ENCODE assay signal across 9 mouse cellular contexts in the genomic region with DNA sequence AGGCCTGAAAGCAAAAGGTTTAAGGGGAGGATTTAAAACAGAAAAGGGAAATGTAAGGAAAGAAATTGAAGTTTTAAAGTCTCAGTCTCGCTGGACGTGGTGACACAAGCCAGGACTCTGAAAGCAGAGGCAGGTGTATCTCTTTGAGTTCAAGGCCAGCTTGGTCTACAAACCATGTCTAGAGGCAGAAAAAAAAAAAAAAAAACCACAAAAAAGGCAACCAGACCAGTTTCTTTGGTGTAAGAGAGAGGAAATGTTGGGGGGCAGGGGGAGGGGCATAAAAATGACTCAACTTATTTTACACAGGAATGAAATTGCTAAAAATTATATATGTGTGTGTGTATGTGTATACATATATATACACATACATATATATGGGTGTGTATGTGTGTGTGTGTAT. TPM values are rescaled to one million over a fixed set of nuclear protein-coding genes. Genes with fewer than 3 reads are reported as not detected.
DNase-seq lines count a peak whose midpoint lies in the region; ATAC-seq lines count a peak whose summit lies in the region.
"Had no signal": no experiment of that assay in that cellular context is flagged by ENCODE, and none has a peak within 500 bp of the region (broad histone marks: within the 10 kb centered on the region; RNA-seq: fewer than 3 reads in every experiment).

No protein-coding gene starts in this region.

- H3K4me1 ChIP-seq in heart, embryonic 14.5 days (ENCODE audit: control insufficient read depth in 2 of 2, insufficient read depth in 2 of 2, low read length in 2 of 2) = peaks cover 0 to 12% of the 10 kb centered on the region in 2 experiments; a peak in 3 of 4 replicates
- H3K4me1 ChIP-seq in embryonic facial prominence, embryonic 10.5 days = peaks cover 21% of the 10 kb centered on the region
- H3K4me1 ChIP-seq in limb, embryonic 13.5 days = peaks cover 19% of the 10 kb centered on the region

- H3K4me2 ChIP-seq in heart, embryonic 14.5 days (ENCODE audit: low read length) = peak overlapping the region; percentile 75; the same call in 1 of the 2 replicates
- H3K4me2 ChIP-seq in limb, embryonic 13.5 days (replicated peaks) = peak overlapping the region; percentile 73

- no peaks in the 10 kb centered on the region for H3K36me3 ChIP-seq in heart, embryonic 14.5 days (ENCODE audit: control insufficient read depth, insufficient read depth, low read length)
- H3K36me3 ChIP-seq in embryonic facial prominence, embryonic 10.5 days (replicated peaks) = no peaks in the 10 kb centered on the region
- no peaks in the 10 kb centered on the region for H3K36me3 ChIP-seq in limb, embryonic 13.5 days

- no peak overlapping the region for H3K27ac ChIP-seq in heart, embryonic 14.5 days (replicated peaks in 1 of 2; ENCODE audit: control insufficient read depth in 1 of 2, insufficient read depth in 1 of 2, low read depth in 2 of 2, low read length in 2 of 2)
- no peak overlapping the region for H3K27ac ChIP-seq in embryonic facial prominence, embryonic 10.5 days (replicated peaks)
- H3K27ac ChIP-seq in limb, embryonic 13.5 days = no peak overlapping the region

- no peak for ATAC-seq in heart, embryonic 14.5 days (ENCODE audit: insufficient number of reproducible peaks, insufficient read depth, low FRiP score, low read depth)
- no peak for ATAC-seq in limb, embryonic 13.5 days (ENCODE audit: low FRiP score, low read depth)

- no peak for DNase-seq in heart, adult 11 months
- DNase-seq in CD4-positive helper T cell, adult 2 months (ENCODE audit: low read depth, low spot score) = peak; percentile 26
- no peak for DNase-seq in embryonic facial prominence, embryonic 10.5 days (ENCODE audit: low spot score)
- no peak for DNase-seq in yolk sac, embryonic 10.5 days (ENCODE audit: low spot score)
- no peak for DNase-seq in adrenal gland, postnatal 14 days
- DNase-seq in left cerebral cortex, postnatal 4 days = no peak
- DNase-seq: cerebellum, adult 18-20 months had no signal

- no peak overlapping the region for H3K9ac ChIP-seq in heart, embryonic 14.5 days (ENCODE audit: low read length)
- H3K9ac ChIP-seq in limb, embryonic 13.5 days = no peak overlapping the region

- intact Hi-C loops in left cerebral cortex, postnatal 4 days (cut with DNase I) = loop anchor here (5.0 kb wide), 1 partner anchor 37 kb away; no protein-coding TSS in a partner anchor

- WGBS in heart, embryonic 14.5 days = 48% methylated on average over 2 of the region's 2 CpGs
- 57% methylated on average over 2 of the region's 2 CpGs for WGBS in embryonic facial prominence, embryonic 10.5 days
- 51% methylated on average over 2 of the region's 2 CpGs for WGBS in limb, embryonic 13.5 days

- H3K27me3 ChIP-seq in heart, embryonic 14.5 days (ENCODE audit: control insufficient read depth, insufficient read depth, low read length) = no peaks in the 10 kb centered on the region
- no peaks in the 10 kb centered on the region for H3K27me3 ChIP-seq in embryonic facial prominence, embryonic 10.5 days (replicated peaks; ENCODE audit: low read depth, poor library complexity, severe bottlenecking)
- no peaks in the 10 kb centered on the region for H3K27me3 ChIP-seq in limb, embryonic 13.5 days

- no peaks in the 10 kb centered on the region for H3K9me3 ChIP-seq in heart, embryonic 14.5 days (ENCODE audit: control insufficient read depth, low read length)
- H3K9me3 ChIP-seq in embryonic facial prominence, embryonic 10.5 days = no peaks in the 10 kb centered on the region
- H3K9me3 ChIP-seq in limb, embryonic 13.5 days = no peaks in the 10 kb centered on the region

- H3K4me3 ChIP-seq in heart, embryonic 14.5 days (ENCODE audit: control insufficient read depth in 1 of 2, insufficient read depth in 1 of 2, low read depth in 1 of 2, low read length in 2 of 2) = no peak overlapping the region
- H3K4me3 ChIP-seq in embryonic facial prominence, embryonic 10.5 days = peak overlapping the region; percentile 79
- peak overlapping the region; percentile 85 for H3K4me3 ChIP-seq in limb, embryonic 13.5 days

RNA-seq across cellular contexts. Expression of a gene that starts 1.3 kb away (rescaled TPM):
- 18.7 and 20.8 TPM in 2 replicates for polyA plus RNA-seq in heart, embryonic 14.5 days (2014; fragmentation: Nextera tagmentation; extraction: Ambion mirVana)
- 29.1 and 30.1 TPM in 2 replicates for polyA plus RNA-seq in embryonic facial prominence, embryonic 10.5 days (2016; fragmentation: Nextera tagmentation; extraction: Ambion mirVana)
- polyA plus RNA-seq in limb, embryonic 13.5 days (2015; fragmentation: Nextera tagmentation; extraction: Ambion mirVana) = 37.2 and 39.4 TPM in 2 replicates
- 24.2 and 24.7 TPM in 2 replicates for total RNA-seq in adrenal gland, postnatal 14 days (2021)
- total RNA-seq in left cerebral cortex, postnatal 4 days (2021) = 10 to 100 TPM; 38.4 to 48.2 TPM

RNA-seq across cellular contexts. Expression of a gene that starts 42.4 kb away (rescaled TPM):
- 28.6 and 30.7 TPM in 2 replicates for polyA plus RNA-seq in heart, embryonic 14.5 days (2014; fragmentation: Nextera tagmentation; extraction: Ambion mirVana)
- polyA plus RNA-seq in embryonic facial prominence, embryonic 10.5 days (2016; fragmentation: Nextera tagmentation; extraction: Ambion mirVana) = 55.4 and 58.6 TPM in 2 replicates
- 29.4 and 36.0 TPM in 2 replicates for polyA plus RNA-seq in limb, embryonic 13.5 days (2015; fragmentation: Nextera tagmentation; extraction: Ambion mirVana)
- total RNA-seq in adrenal gland, postnatal 14 days (2021) = 37.3 and 39.5 TPM in 2 replicates
- 10 to 100 TPM; 51.2 to 55.3 TPM for total RNA-seq in left cerebral cortex, postnatal 4 days (2021)

Comparison
In these comparisons a context has a peak if more than half of its experiments do, and no peak if none do; other contexts are left out.
1. H3K4me3 ChIP-seq: peak in embryonic facial prominence, embryonic 10.5 days (single experiment) and limb, embryonic 13.5 days (single experiment); none in heart, embryonic 14.5 days (0 of 2).